Mouse (Mus musculus) leukemia stem cell, adult 10-12 weeks (primary cell): ENCODE results near the gene Hnrnpu. TPM values are rescaled to one million over a fixed set of nuclear protein-coding genes. Genes with fewer than 3 reads are reported as not detected.

Source experiments
- polyA plus RNA-seq: library from polyadenylated mRNA; stranded (reverse); fragments of >175 nt; gene quantifications from 2 replicates; pipeline ENCODE4 v1.2.3, GENCODE M21; 2012; ENCODE audit warnings: low replicate concordance

Hnrnpu gene
- 376 and 509 TPM in 2 replicates for polyA plus RNA-seq

DNA sequence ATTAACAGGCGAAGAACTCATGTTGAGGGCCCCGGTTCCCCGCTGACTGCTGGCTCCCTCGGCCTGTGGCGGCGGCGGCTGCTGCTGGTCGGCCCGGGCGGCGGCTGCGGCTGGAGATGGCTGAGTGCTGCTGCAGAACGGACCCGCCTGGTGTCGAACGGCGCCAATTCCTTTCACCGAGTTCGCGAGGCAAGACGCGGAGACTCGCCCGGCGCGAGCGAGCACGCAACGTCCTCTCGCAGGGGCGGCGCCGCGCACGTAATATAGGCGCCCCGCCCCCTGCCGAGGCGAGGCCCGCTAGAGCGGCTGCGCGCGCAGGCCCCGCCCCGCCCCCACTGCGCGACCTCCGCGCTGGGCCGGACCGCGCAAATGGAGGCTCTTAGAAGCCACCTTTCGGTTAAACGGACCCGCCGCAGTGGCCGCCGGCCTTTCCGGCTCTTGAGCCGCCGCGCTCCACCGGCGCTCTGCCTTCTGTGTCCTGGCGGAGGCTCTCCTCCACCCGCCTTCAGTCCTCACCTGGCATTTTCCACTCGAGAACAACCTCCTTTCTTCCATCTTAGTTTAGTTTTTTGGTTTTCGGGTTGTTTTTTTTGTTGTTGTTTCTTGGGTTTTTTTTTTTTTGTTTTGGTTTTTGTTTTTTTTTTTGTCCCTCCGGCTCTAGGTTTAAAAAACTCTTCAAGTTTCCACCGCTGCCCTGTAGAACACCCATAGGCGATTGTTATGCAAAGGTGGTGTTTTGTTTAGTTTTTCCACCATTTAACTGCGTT, at the start of gene Hnrnpu:
Hnrnpu (minus strand) TSS at position 247 of the 767 bp plus-strand sequence.

GRCm38 (mm10) chr1:178318389-178319184, 19.0 kb downstream of the Hnrnpu start, which contains the start of gene Cox20:
Gene Cox20, plus strand, starts transcription at chr1:178319130.

Other genes starting within 250 kb of the Hnrnpu start
- gene Desi2, start 150.4 kb downstream of the Hnrnpu start, polyA plus RNA-seq = 7.2 and 8.3 TPM in 2 replicates
- 0.79 and 4.0 TPM in 2 replicates for gene Cox20, start 18.7 kb downstream of the Hnrnpu start, polyA plus RNA-seq
- 0.16 TPM in 1 of 2 replicates, not detected in the other for gene Efcab2, start 68.3 kb upstream of the Hnrnpu start, polyA plus RNA-seq
- 0.02 and 0.11 TPM in 2 replicates for gene Kif26b, start 191.3 kb upstream of the Hnrnpu start, polyA plus RNA-seq